Mouse (Mus musculus) cortical plate, adult 2 months (tissue): ENCODE data around the gene Pou2f2.

Experiments
- CTCF ChIP-seq: fragments of 200-500 bp; IDR thresholded peaks from 2 replicates; pipeline ENCODE4 v1.5.1; 2011; ENCODE audit warnings: mild to moderate bottlenecking, control low read depth, low read length; ENCODE audit not compliant: insufficient read depth; ENCODE audit errors: extremely low read depth
- POLR2A ChIP-seq: fragments of 200-500 bp; IDR thresholded peaks from 2 replicates; pipeline ENCODE4 v1.6.1; 2011; ENCODE audit warnings: mild to moderate bottlenecking, low read length, control low read depth; ENCODE audit not compliant: insufficient read depth; ENCODE audit errors: extremely low read depth

- TF ChIP-seq POLR2A (no peak), CTCF (no peak)
These were observed 116.2 kb downstream of the Pou2f2 start for GRCm38 (mm10) chr7:25063346-25063745.
